Mouse (Mus musculus) forebrain, embryonic 10.5 days (tissue): ENCODE data around the gene Tdp2. TPM values are rescaled to one million over a fixed set of nuclear protein-coding genes. Genes with fewer than 3 reads are reported as not detected.

ENCODE experiments used
- DNase-seq: peaks from one replicate; pipeline ENCODE4 v3.0.0-alpha.2; 2017; ENCODE audit warnings: low spot score; ENCODE audit errors: extremely low spot score
- H3K27ac ChIP-seq: fragments of 300-500 bp; sonication (generic); 2 replicates; pipeline ENCODE4 v1.5.1; 2016; ENCODE audit warnings: mild to moderate bottlenecking
- H3K27me3 ChIP-seq: fragments of 300-500 bp; sonication (generic); 2 replicates; pipeline ENCODE4 v1.6.1; 2016; ENCODE audit warnings: mild to moderate bottlenecking; ENCODE audit not compliant: poor library complexity, severe bottlenecking
- H3K36me3 ChIP-seq: fragments of 300-500 bp; sonication (generic); replicated peaks from 2 replicates; pipeline ENCODE4 v1.6.1; 2016; ENCODE audit warnings: mild to moderate bottlenecking, moderate library complexity
- H3K4me1 ChIP-seq: fragments of 300-500 bp; sonication (generic); 2 replicates; pipeline ENCODE4 v1.6.1; 2016
- H3K4me3 ChIP-seq: fragments of 300-500 bp; sonication (generic); 2 replicates; pipeline ENCODE4 v1.5.1; 2016; ENCODE audit warnings: mild to moderate bottlenecking, moderate library complexity
- H3K9me3 ChIP-seq: fragments of 300-500 bp; sonication (generic); 2 replicates; pipeline ENCODE4 v1.6.1; 2016; ENCODE audit warnings: mild to moderate bottlenecking, moderate library complexity
- WGBS: fragments of 180-500 bp; shearing (Covaris S2); methylation state at CpG from one replicate; pipeline ENCODE4 v1.1.7; 2016; 5-methylcytosine and 5-hydroxymethylcytosine counted together
- polyA plus RNA-seq: library from polyadenylated mRNA; unstranded; fragments of >200 nt; fragmentation: Nextera tagmentation; extraction: Ambion mirVana; gene quantifications from 2 replicates; pipeline ENCODE4 v1.2.1, GENCODE M21; 2016

Tdp2 gene
- polyA plus RNA-seq, 1 experiment from 2014 or later: 82.4 TPM

- DNase-seq: peak; percentile 38
- H3K36me3 ChIP-seq: peaks cover 32% of the 10 kb centered on the region
- WGBS: 0% methylated on average over 26 of the region's 26 CpGs
- peaks cover 37% of the 10 kb centered on the region for H3K4me1 ChIP-seq
- no peaks in the 10 kb centered on the region for H3K27me3 ChIP-seq
- H3K4me3 ChIP-seq: peak overlapping the region; percentile 99
- H3K9me3 ChIP-seq: no peaks in the 10 kb centered on the region
- peak overlapping the region; percentile 98 for H3K27ac ChIP-seq
Observed at GRCm38 (mm10) chr13:24802131-24802691, 29.3 kb upstream of the Tdp2 start.

- peak overlapping the region; percentile 99 for H3K4me3 ChIP-seq
- DNase-seq: no peak
- H3K36me3 ChIP-seq: peaks cover 41% of the 10 kb centered on the region
- no peaks in the 10 kb centered on the region for H3K9me3 ChIP-seq
- H3K27ac ChIP-seq: no peak overlapping the region
- H3K27me3 ChIP-seq: no peaks in the 10 kb centered on the region
- peaks cover 37% of the 10 kb centered on the region for H3K4me1 ChIP-seq
- WGBS: 51% methylated on average over 2 of the region's 2 CpGs
Observed at GRCm38 (mm10) chr13:24803196-24803595, 28.3 kb upstream of the Tdp2 start.

DNA sequence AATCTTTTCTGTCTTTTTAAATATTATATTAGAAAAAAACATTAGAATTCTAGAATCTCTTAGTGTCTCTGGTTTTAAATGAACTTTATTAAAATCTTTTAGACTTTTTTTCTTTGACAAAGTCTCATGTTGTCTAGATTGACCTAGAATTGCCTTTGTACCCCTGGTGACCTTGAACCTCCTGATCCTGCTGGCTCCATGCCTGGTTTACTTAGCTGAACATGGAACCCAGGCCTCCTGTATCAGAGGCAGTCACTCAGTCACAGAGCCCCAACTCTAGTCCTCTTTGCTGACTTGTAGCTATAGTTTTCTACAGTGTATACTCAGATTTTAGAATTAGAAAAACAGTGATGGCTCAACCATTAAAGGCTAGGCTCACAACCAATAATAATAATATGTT is 25.4 kb upstream of the Tdp2 start:
- Histone ChIP-seq H3K36me3 (peaks cover 70% of the 10 kb centered on the region), H3K27me3 (no peaks in the 10 kb centered on the region), H3K9me3 (no peaks in the 10 kb centered on the region), H3K4me1 (peaks cover 29% of the 10 kb centered on the region), H3K27ac (no peak overlapping the region), H3K4me3 (no peak overlapping the region)
- no peak for DNase-seq

- Histone ChIP-seq H3K36me3 (peaks cover 97% of the 10 kb centered on the region), H3K27ac (no peak overlapping the region), H3K9me3 (no peaks in the 10 kb centered on the region), H3K4me1 (peaks cover 5% of the 10 kb centered on the region; the same call in 1 of the 2 replicates), H3K4me3 (no peak overlapping the region), H3K27me3 (no peaks in the 10 kb centered on the region)
- 91% methylated on average over 2 of the region's 2 CpGs for WGBS
- no peak for DNase-seq
Observed at GRCm38 (mm10) chr13:24812521-24812920, 19.0 kb upstream of the Tdp2 start.

GRCm38 (mm10) chr13:24814616-24815015 is 16.9 kb upstream of the Tdp2 start:
- 79% methylated on average over 1 of the region's 1 CpGs for WGBS
- H3K36me3 ChIP-seq: peaks cover 89% of the 10 kb centered on the region
- no peak overlapping the region for H3K27ac ChIP-seq
- no peaks in the 10 kb centered on the region for H3K9me3 ChIP-seq
- H3K4me1 ChIP-seq: peaks cover 5% of the 10 kb centered on the region; the same call in 1 of the 2 replicates
- H3K4me3 ChIP-seq: no peak overlapping the region
- DNase-seq: no peak
- no peaks in the 10 kb centered on the region for H3K27me3 ChIP-seq

DNA sequence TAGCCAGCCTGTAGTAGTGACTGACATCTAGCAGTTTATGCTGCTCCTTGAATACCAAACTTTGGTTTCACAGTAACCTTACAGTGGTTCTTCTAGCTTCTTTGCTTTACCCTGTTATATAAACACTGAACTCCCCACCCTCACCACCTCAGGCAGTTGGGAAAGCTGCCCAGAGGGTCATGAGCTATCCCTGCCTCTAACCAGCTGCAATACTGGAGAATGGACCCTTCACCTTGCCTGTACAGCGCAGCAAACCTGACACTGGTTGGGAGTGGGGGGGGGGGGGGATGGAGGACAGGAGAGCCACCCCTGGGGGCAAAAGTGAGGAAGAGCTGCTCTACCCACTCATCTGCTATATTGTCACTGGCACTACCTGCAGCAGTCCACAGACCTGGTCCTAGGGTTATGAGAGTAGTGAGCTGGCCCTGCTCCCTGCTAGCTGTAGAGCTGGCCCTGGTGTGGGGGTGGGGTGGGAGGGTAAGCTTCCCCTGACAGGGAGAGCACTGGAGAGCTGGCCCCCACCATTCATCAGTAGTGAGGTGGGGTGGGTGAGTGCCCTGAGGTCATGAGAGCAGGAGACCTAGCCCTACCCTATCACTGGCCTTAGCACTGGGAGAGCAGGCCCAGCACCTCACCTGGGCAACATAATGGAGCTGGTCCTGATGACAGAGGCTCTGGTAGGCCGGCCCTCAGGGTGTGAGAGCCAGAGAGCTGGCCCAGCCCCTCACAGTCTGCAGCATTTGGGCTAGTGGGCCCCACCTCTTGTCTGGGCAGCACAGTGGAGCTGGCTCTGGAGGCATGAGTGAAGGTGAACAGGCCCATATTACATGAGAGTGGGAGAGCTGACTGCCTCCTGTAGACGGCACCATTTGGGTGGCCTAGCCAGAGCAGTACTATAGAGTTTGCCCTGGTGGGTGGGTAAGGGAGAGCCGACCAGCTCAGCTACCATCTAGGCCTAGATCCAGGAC is 15.1 kb upstream of the Tdp2 start:
- H3K9me3 ChIP-seq: no peaks in the 10 kb centered on the region
- H3K27ac ChIP-seq: no peak overlapping the region
- no peaks in the 10 kb centered on the region for H3K27me3 ChIP-seq
- peak; percentile 18 for DNase-seq
- 71% methylated on average over 4 of the region's 4 CpGs for WGBS
- no peak overlapping the region for H3K4me3 ChIP-seq
- peaks cover 5% of the 10 kb centered on the region; the same call in 1 of the 2 replicates for H3K4me1 ChIP-seq
- peaks cover 75% of the 10 kb centered on the region for H3K36me3 ChIP-seq

DNA sequence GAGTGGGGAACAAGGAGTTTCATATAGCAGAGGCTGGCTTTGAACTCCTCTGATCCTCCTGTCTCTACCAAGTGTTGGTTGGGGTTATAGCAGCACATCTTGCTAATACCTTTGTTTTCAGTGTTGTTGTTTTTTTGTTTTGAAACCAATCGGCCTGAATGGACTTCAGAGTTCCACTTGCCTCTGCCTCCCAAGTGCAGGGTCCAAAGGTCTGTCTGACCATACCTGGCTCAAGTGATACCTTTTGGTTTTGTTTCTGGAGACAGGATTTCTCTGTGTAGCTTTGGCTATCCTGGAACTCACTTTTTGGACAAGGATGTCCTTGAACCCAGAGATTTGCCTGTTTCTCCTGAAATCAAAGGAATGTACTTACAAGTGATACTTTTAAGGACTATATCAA is 11.5 kb upstream of the Tdp2 start:
- 89% methylated on average over 1 of the region's 1 CpGs for WGBS
- no peak for DNase-seq
- peaks cover 40% of the 10 kb centered on the region for H3K36me3 ChIP-seq

DNA sequence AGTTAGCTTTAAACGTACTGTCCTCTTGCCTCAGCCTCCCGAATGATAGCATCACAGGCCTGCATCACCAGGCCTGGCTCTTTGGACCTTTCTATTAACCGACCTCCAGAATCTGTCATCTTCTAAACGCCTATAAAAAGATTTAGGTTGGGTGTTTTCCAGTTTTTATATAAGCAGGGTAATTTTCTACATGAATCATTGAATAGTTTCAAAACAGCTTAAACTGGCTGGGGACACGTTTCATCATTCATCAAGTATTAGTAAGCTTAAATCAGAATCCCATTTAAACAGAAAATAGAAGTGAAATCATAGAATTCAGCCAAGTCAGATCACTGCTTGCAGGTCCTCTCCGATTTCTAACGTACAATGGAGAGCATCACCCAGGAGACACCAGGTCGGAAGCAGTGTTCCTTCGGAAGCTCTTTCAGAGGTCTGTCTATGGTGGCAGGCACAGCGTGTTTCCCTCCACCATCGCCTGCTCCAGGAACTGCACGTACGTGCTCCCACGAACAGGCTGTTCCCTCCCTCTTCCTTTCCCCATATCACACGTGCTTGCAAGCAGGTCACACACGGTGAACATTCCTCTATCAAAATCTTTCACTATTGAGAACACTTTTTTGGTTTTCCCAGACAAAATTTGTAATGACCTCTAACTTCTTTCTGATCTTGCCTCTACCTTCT is 8.7 kb upstream of the Tdp2 start:
- H3K4me1 ChIP-seq: no peaks in the 10 kb centered on the region
- peaks cover 17% of the 10 kb centered on the region for H3K36me3 ChIP-seq
- no peak for DNase-seq
- no peaks in the 10 kb centered on the region for H3K27me3 ChIP-seq
- H3K27ac ChIP-seq: no peak overlapping the region
- no peak overlapping the region for H3K4me3 ChIP-seq
- no peaks in the 10 kb centered on the region for H3K9me3 ChIP-seq
- WGBS: 87% methylated on average over 16 of the region's 16 CpGs

More for the DNA sequence above, 11.5 kb upstream of the Tdp2 start:
- Histone ChIP-seq H3K27me3 (no peaks in the 10 kb centered on the region), H3K9me3 (no peaks in the 10 kb centered on the region), H3K4me1 (peaks cover 5% of the 10 kb centered on the region; the same call in 1 of the 2 replicates), H3K27ac (no peak overlapping the region), H3K4me3 (no peak overlapping the region)

GRCm38 (mm10) chr13:24824647-24825046 is 6.8 kb upstream of the Tdp2 start:
- no peaks in the 10 kb centered on the region for H3K27me3 ChIP-seq
- no peak for DNase-seq
- peaks cover 3% of the 10 kb centered on the region for H3K36me3 ChIP-seq
- no peak overlapping the region for H3K27ac ChIP-seq
- H3K4me3 ChIP-seq: no peak overlapping the region
- H3K4me1 ChIP-seq: no peaks in the 10 kb centered on the region
- no peaks in the 10 kb centered on the region for H3K9me3 ChIP-seq
- 88% methylated on average over 4 of the region's 4 CpGs for WGBS

- Histone ChIP-seq H3K27me3 (no peaks in the 10 kb centered on the region), H3K36me3 (no peaks in the 10 kb centered on the region), H3K9me3 (no peaks in the 10 kb centered on the region), H3K4me3 (no peak overlapping the region), H3K27ac (no peak overlapping the region), H3K4me1 (peaks cover 2% of the 10 kb centered on the region)
- DNase-seq: no peak
- 91% methylated on average over 4 of the region's 4 CpGs for WGBS
Observed at GRCm38 (mm10) chr13:24825587-24825986, 5.9 kb upstream of the Tdp2 start.

DNA sequence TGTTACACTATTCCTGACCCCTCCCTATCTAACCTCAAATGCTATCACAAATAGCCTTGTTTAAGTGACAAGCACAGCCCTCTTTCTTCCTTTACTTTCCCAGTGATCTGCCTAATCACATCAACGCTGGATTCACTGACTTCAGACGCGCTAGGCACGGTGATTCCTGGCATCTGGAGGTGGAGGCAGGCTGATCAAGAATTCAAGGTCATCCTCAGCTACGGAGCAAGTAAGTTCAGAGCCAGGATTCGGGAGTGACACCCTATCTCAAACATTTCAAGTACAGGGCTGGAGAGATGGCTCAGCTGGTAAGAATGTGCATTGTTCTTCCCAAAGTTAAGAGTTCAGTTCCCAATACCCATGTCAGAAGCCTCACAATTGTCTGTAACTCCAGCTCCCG is 5.4 kb upstream of the Tdp2 start:
- H3K4me1 ChIP-seq: peaks cover 5% of the 10 kb centered on the region
- WGBS: 89% methylated on average over 7 of the region's 7 CpGs
- no peaks in the 10 kb centered on the region for H3K36me3 ChIP-seq
- no peaks in the 10 kb centered on the region for H3K9me3 ChIP-seq
- no peak overlapping the region for H3K4me3 ChIP-seq
- H3K27me3 ChIP-seq: no peaks in the 10 kb centered on the region
- no peak overlapping the region for H3K27ac ChIP-seq
- no peak for DNase-seq

GRCm38 (mm10) chr13:24830756-24831352 is 625 bp upstream of the Tdp2 start:
- H3K27ac ChIP-seq: peak overlapping the region; percentile 97
- H3K27me3 ChIP-seq: no peaks in the 10 kb centered on the region
- peak; percentile 19 for DNase-seq
- H3K36me3 ChIP-seq: peaks cover 15% of the 10 kb centered on the region
- peak overlapping the region; percentile 97 for H3K4me3 ChIP-seq
- H3K9me3 ChIP-seq: no peaks in the 10 kb centered on the region
- peaks cover 27% of the 10 kb centered on the region for H3K4me1 ChIP-seq
- 5% methylated on average over 20 of the region's 20 CpGs for WGBS
